Mouse (Mus musculus) layer of hippocampus, adult 6 months (tissue): ENCODE measurements around the gene Gorasp1. TPM values are rescaled to one million over a fixed set of nuclear protein-coding genes. Genes with fewer than 3 reads are reported as not detected.

Source experiments
- long read RNA-seq, 2 experiments: library from polyadenylated mRNA; unstranded; transcript quantifications; one replicate each; pipeline ENCODE4 v2.0.0; 2019 to 2020
- polyA plus RNA-seq: library from polyadenylated mRNA; unstranded; fragments of <200 nt; fragmentation: Nextera tagmentation; gene quantifications from 2 replicates; pipeline ENCODE4 v1.2.3, GENCODE M21; 2021

Gorasp1 gene
- 11.7 and 12.3 TPM in 2 replicates for polyA plus RNA-seq
- long read RNA-seq, experiment 1, transcript Gorasp1-201 (9 exons, 3,906 nt), result major isoform, 28 of 38 reads
- long read RNA-seq, experiment 1, partial matches to known transcripts, result 5 of 38 reads
- long read RNA-seq, experiment 1, other reads (novel, unspliced or antisense), result 5 of 38 reads
- long read RNA-seq, experiment 2, transcript Gorasp1-201 (9 exons, 3,906 nt), result major isoform, 133 of 152 reads
- long read RNA-seq, experiment 2, partial matches to known transcripts, result 12 of 152 reads
- long read RNA-seq, experiment 2, other reads (novel, unspliced or antisense), result 7 of 152 reads

GRCm38 (mm10) chr9:119937005-119937773, at the start of gene Gorasp1, which contains the start of gene Ttc21a:
TSS of gene Gorasp1 (minus strand) at chr9:119937565.
TSS of gene Ttc21a (plus strand) at chr9:119937606.

GRCm38 (mm10) chr9:119984536-119985011, 47.2 kb upstream of the Gorasp1 start, which contains the start of gene Csrnp1:
TSS of gene Csrnp1 (minus strand) at chr9:119984658.

DNA sequence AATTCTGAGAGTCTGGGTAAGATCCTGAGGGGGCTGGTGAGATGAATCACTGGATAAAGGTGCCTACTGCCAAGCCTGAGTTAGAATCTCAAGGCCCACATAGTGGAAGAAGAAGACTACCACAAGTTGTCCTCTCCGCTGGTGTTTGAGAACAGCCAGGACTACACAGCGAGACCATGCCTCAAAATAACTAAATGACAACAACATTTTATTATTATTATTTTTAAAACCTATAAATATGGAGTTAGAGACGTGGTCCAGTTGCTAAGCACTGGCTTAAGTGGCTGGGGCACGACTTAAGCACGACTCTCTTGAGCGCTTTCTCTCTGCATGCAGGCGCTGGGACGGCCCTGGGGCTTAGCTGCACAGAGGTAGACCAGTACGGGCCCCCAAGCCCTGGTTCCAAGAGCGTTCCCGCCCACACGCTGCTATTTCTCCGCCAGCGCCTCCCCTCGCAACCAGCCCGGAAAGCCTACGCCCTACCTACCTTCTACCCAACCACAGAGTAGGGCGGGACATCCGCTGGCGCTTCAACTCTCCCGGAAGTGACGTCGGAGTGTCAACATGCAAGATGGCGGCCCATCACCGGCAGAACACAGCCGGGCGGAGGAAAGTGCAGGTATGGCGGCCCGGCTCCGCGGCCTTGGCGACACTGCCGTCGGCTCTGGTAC, 42.9 kb downstream of the Gorasp1 start, which contains the start of gene Wdr48:
TSS of gene Wdr48 (plus strand) at position 540 of the 671 bp plus-strand sequence.

Other genes with a start within 250 kb of the Gorasp1 start
- gene Scn10a, start 218.2 kb downstream of the Gorasp1 start, polyA plus RNA-seq, result 0.06 TPM in 1 of 2 replicates, not detected in the other
- 0.06 and 0.10 TPM in 2 replicates for gene Scn11a, start 112.1 kb downstream of the Gorasp1 start, polyA plus RNA-seq
- gene Wdr48, start 42.7 kb downstream of the Gorasp1 start, polyA plus RNA-seq, result 21.7 and 24.9 TPM in 2 replicates
- 0.54 and 1.3 TPM in 2 replicates for gene Ttc21a, start within 50 bp of the Gorasp1 start, polyA plus RNA-seq
- 1.5 and 1.7 TPM in 2 replicates for gene Csrnp1, start 47.1 kb upstream of the Gorasp1 start, polyA plus RNA-seq
- gene Xirp1, start 86.0 kb upstream of the Gorasp1 start, polyA plus RNA-seq, result not detected in 2 replicates
- gene Cx3cr1, start 132.3 kb upstream of the Gorasp1 start, polyA plus RNA-seq, result 49.5 and 52.8 TPM in 2 replicates
- gene Ccr8, start 154.5 kb upstream of the Gorasp1 start, polyA plus RNA-seq, result not detected in 2 replicates
- gene Slc25a38, start 172.8 kb upstream of the Gorasp1 start, polyA plus RNA-seq, result 17.8 and 18.6 TPM in 2 replicates
- 536 and 612 TPM in 2 replicates for gene Rpsa, start 190.1 kb upstream of the Gorasp1 start, polyA plus RNA-seq
- gene Mobp, start 212.1 kb upstream of the Gorasp1 start, polyA plus RNA-seq, result 133 and 154 TPM in 2 replicates